Mouse (Mus musculus): ENCODE data around the gene Syt2. TPM values are rescaled to one million over a fixed set of nuclear protein-coding genes. Genes with fewer than 3 reads are reported as not detected.
A peak's percentile ranks its signal among the peaks of the same experiment; 100 is the strongest.

Gene Syt2
- 10 to 100 TPM; 57.7 to 62.5 TPM for total RNA-seq (2021)
- long read RNA-seq, experiment 1, full-length matches to known transcripts, result 17 of 58 reads
- long read RNA-seq, experiment 1, partial matches to known transcripts, result 2 of 58 reads
- long read RNA-seq, experiment 1, other reads (novel, unspliced or antisense), result 39 of 58 reads
- long read RNA-seq, experiment 2, full-length matches to known transcripts, result 9 of 35 reads
- long read RNA-seq, experiment 2, partial matches to known transcripts, result 0 of 35 reads
- long read RNA-seq, experiment 2, other reads (novel, unspliced or antisense), result 26 of 35 reads

GRCm38 (mm10) chr1:134646261-134646962 is at the start of gene Syt2:
TSS of gene Syt2 (plus strand) at chr1:134646677.
- peak within 1 kb of the TSS; percentile 43 for H3K4me3 ChIP-seq
- peak; percentile 38 to 49 for DNase-seq (ENCODE audit: extremely low spot score in 1 of 2, low spot score in 2 of 2)
- H3K27ac ChIP-seq, result no peak within 1 kb of the TSS
- no peak for TF ChIP-seq CTCF (IDR thresholded peaks at IDR 0.05)
- intact Hi-C loops (cut with DNase I), result no loop called here

- DNase-seq (ENCODE audit: extremely low spot score in 1 of 2, low spot score in 2 of 2), result no peak
- H3K4me3 ChIP-seq, result no peak overlapping the region
- no peak for TF ChIP-seq CTCF (IDR thresholded peaks at IDR 0.05)
- intact Hi-C loops (cut with DNase I), result no loop called here
- no peak overlapping the region for H3K27ac ChIP-seq
Measured at GRCm38 (mm10) chr1:134597339-134598054, 49.0 kb upstream of the Syt2 start.

- intact Hi-C loops (cut with DNase I), result no loop called here
- no peak for DNase-seq (ENCODE audit: extremely low spot score in 1 of 2, low spot score in 2 of 2)
- H3K4me3 ChIP-seq, result no peak overlapping the region
- TF ChIP-seq CTCF (IDR thresholded peaks at IDR 0.05), result no peak; the same call in 1 of the 2 replicates
- H3K27ac ChIP-seq, result no peak overlapping the region
Measured at GRCm38 (mm10) chr1:134604086-134604485, 42.4 kb upstream of the Syt2 start.

GRCm38 (mm10) chr1:134605670-134606069 is 40.8 kb upstream of the Syt2 start:
- no peak for DNase-seq (ENCODE audit: extremely low spot score in 1 of 2, low spot score in 2 of 2)
- intact Hi-C loops (cut with DNase I), result no loop called here
- TF ChIP-seq CTCF (IDR thresholded peaks at IDR 0.05), result no peak
- Histone ChIP-seq H3K27ac (no peak overlapping the region), H3K4me3 (no peak overlapping the region)

GRCm38 (mm10) chr1:134606381-134606780 is 40.1 kb upstream of the Syt2 start:
- Histone ChIP-seq H3K27ac (no peak overlapping the region), H3K4me3 (no peak overlapping the region)
- DNase-seq (ENCODE audit: extremely low spot score in 1 of 2, low spot score in 2 of 2), result no peak
- no peak for TF ChIP-seq CTCF (IDR thresholded peaks at IDR 0.05)
- intact Hi-C loops (cut with DNase I), result no loop called here

- no peak; the same call in 1 of the 2 replicates for TF ChIP-seq CTCF (IDR thresholded peaks at IDR 0.05)
- H3K4me3 ChIP-seq, result no peak overlapping the region
- no peak overlapping the region for H3K27ac ChIP-seq
- DNase-seq (ENCODE audit: extremely low spot score in 1 of 2, low spot score in 2 of 2), result no peak
- intact Hi-C loops (cut with DNase I), result no loop called here
Measured at GRCm38 (mm10) chr1:134607279-134607678, 39.2 kb upstream of the Syt2 start.

- DNase-seq (ENCODE audit: extremely low spot score in 1 of 2, low spot score in 2 of 2), result no peak
- H3K27ac ChIP-seq, result no peak overlapping the region
- intact Hi-C loops (cut with DNase I), result no loop called here
- TF ChIP-seq CTCF (IDR thresholded peaks at IDR 0.05), result no peak
- no peak overlapping the region for H3K4me3 ChIP-seq
Measured at GRCm38 (mm10) chr1:134609172-134609571, 37.3 kb upstream of the Syt2 start.

- Histone ChIP-seq H3K4me3 (no peak overlapping the region), H3K27ac (no peak overlapping the region)
- no peak for TF ChIP-seq CTCF (IDR thresholded peaks at IDR 0.05)
- DNase-seq (ENCODE audit: extremely low spot score in 1 of 2, low spot score in 2 of 2), result no peak
- intact Hi-C loops (cut with DNase I), result no loop called here
Measured at GRCm38 (mm10) chr1:134614554-134614953, 31.9 kb upstream of the Syt2 start.

- intact Hi-C loops (cut with DNase I), result no loop called here
- H3K4me3 ChIP-seq, result no peak overlapping the region
- no peak overlapping the region for H3K27ac ChIP-seq
- DNase-seq (ENCODE audit: extremely low spot score in 1 of 2, low spot score in 2 of 2), result no peak
- no peak for TF ChIP-seq CTCF (IDR thresholded peaks at IDR 0.05)
Measured at GRCm38 (mm10) chr1:134614988-134615387, 31.5 kb upstream of the Syt2 start.

- intact Hi-C loops (cut with DNase I), result no loop called here
- no peak for TF ChIP-seq CTCF (IDR thresholded peaks at IDR 0.05)
- H3K27ac ChIP-seq, result no peak overlapping the region
- no peak overlapping the region for H3K4me3 ChIP-seq
- DNase-seq (ENCODE audit: extremely low spot score in 1 of 2, low spot score in 2 of 2), result no peak
Measured at GRCm38 (mm10) chr1:134617656-134618055, 28.8 kb upstream of the Syt2 start.

- DNase-seq (ENCODE audit: extremely low spot score in 1 of 2, low spot score in 2 of 2), result no peak
- intact Hi-C loops (cut with DNase I), result loop anchor here (10.0 kb wide), 1 partner anchor 271 kb away; no protein-coding TSS in a partner anchor
Measured at GRCm38 (mm10) chr1:134625325-134625724, 21.2 kb upstream of the Syt2 start.

GRCm38 (mm10) chr1:134629455-134629854 is 17.0 kb upstream of the Syt2 start:
- intact Hi-C loops (cut with DNase I), result loop anchor here (10.0 kb wide), 1 partner anchor 275 kb away; no protein-coding TSS in a partner anchor
- no peak for DNase-seq (ENCODE audit: extremely low spot score in 1 of 2, low spot score in 2 of 2)
- H3K27ac ChIP-seq, result no peak overlapping the region
- no peak for TF ChIP-seq CTCF (IDR thresholded peaks at IDR 0.05)
- no peak overlapping the region for H3K4me3 ChIP-seq

More at GRCm38 (mm10) chr1:134625325-134625724, 21.2 kb upstream of the Syt2 start:
- 0 out of 2 replicates have a peak overlapping the region, but pooled peaks have one; percentile 40 for H3K27ac ChIP-seq
- no peak for TF ChIP-seq CTCF (IDR thresholded peaks at IDR 0.05)
- H3K4me3 ChIP-seq, result no peak overlapping the region

Measured in left cerebral cortex, adult 2 months (tissue).